Mouse (Mus musculus) stomach, embryonic 14.5 days (tissue): ENCODE data around the gene Ankrd13a. TPM values are rescaled to one million over a fixed set of nuclear protein-coding genes. Genes with fewer than 3 reads are reported as not detected.

Experiments
- ATAC-seq: fragments of 200-750 bp; cut with Nextera tagmentation; 2 replicates; pipeline ENCODE4 v1.8.0; 2017; ENCODE audit warnings: low read depth, moderate TSS enrichment; ENCODE audit not compliant: insufficient number of reproducible peaks, insufficient read depth, low FRiP score
- H3K27ac ChIP-seq: fragments of 300-500 bp; sonication (generic); 2 replicates; pipeline ENCODE4 v1.5.1; 2014; ENCODE audit warnings: mild to moderate bottlenecking, low read length, moderate library complexity, mixed read lengths
- H3K27me3 ChIP-seq: fragments of 300-500 bp; sonication (generic); 2 replicates; pipeline ENCODE4 v1.6.1; 2014; ENCODE audit warnings: low read length, control low read depth, mixed read lengths; ENCODE audit not compliant: control insufficient read depth, insufficient read depth
- H3K36me3 ChIP-seq: fragments of 300-500 bp; sonication (generic); 2 replicates; pipeline ENCODE4 v1.6.1; 2014; ENCODE audit warnings: mild to moderate bottlenecking, control low read depth, low read length, moderate library complexity, mixed read lengths; ENCODE audit not compliant: control insufficient read depth, insufficient read depth
- H3K4me1 ChIP-seq: fragments of 300-500 bp; sonication (generic); 2 replicates; pipeline ENCODE4 v1.6.1; 2014; ENCODE audit warnings: low read length, control low read depth, mixed read lengths; ENCODE audit not compliant: control insufficient read depth, insufficient read depth
- H3K4me2 ChIP-seq: fragments of 300-500 bp; sonication (generic); replicated peaks from 2 replicates; pipeline ENCODE4 v1.6.1; 2014; ENCODE audit warnings: low read depth, low read length, control low read depth
- H3K4me3 ChIP-seq: fragments of 300-500 bp; sonication (generic); 2 replicates; pipeline ENCODE4 v1.5.1; 2014; ENCODE audit warnings: low read depth, low read length, control low read depth
- H3K9ac ChIP-seq: fragments of 300-500 bp; sonication (generic); replicated peaks from 2 replicates; pipeline ENCODE4 v1.6.1; 2014; ENCODE audit warnings: low read depth, mild to moderate bottlenecking, control low read depth, low read length, moderate library complexity, mixed read lengths
- H3K9me3 ChIP-seq: fragments of 300-500 bp; sonication (generic); 2 replicates; pipeline ENCODE4 v1.6.1; 2016; ENCODE audit warnings: low read depth, low read length, control low read depth; ENCODE audit not compliant: control insufficient read depth
- WGBS: fragments of 180-500 bp; shearing (Covaris S2); extraction: QIAGEN DNeasy Blood & Tissue Kit; methylation state at CpG from one replicate; pipeline ENCODE4 v1.1.7; 2014; 5-methylcytosine and 5-hydroxymethylcytosine counted together
- polyA plus RNA-seq: library from polyadenylated mRNA; unstranded; fragments of >200 nt; fragmentation: Nextera tagmentation; extraction: Ambion mirVana; gene quantifications from 2 replicates; pipeline ENCODE4 v1.2.1, GENCODE M21; 2014

Gene Ankrd13a
- 35.6 and 49.5 TPM in 2 replicates for polyA plus RNA-seq

DNA sequence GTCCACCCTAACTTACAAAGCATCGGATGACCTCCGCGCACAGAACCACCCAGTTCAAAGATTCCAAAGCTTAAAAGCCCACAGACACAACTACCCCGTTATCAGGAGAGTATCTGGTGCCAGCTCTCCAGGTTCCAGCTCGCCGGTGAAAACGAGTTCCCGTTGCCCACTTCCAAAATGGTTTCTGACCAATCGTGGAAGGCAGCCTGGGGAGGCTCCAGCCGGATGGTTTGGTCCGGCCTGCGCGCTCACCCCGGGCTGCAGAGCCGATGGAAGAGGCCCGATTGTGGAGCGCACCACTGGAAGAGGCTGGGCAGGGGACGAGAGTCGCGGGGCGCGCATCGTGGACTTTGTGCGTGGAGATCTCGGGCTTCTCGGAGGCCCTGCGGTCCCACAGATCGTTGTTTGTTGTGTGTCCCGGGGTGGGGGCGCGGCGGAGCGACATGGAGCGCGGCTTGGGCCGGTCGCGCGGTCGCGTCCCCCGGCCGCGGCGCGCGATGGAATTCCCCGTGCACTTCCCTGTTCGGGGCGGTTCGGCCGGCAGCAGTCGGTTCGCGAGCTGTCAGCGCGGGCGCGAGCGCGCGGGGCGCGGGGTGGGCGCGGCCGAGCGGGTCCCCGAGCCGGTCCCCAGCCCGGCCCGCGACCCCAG, at the start of gene Ankrd13a:
Gene Ankrd13a, plus strand, starts transcription at position 275 of the 649 bp plus-strand sequence.
- WGBS: under 1% methylated on average over 66 of the region's 73 CpGs
- no peaks in the 10 kb centered on the region for H3K27me3 ChIP-seq

DNA sequence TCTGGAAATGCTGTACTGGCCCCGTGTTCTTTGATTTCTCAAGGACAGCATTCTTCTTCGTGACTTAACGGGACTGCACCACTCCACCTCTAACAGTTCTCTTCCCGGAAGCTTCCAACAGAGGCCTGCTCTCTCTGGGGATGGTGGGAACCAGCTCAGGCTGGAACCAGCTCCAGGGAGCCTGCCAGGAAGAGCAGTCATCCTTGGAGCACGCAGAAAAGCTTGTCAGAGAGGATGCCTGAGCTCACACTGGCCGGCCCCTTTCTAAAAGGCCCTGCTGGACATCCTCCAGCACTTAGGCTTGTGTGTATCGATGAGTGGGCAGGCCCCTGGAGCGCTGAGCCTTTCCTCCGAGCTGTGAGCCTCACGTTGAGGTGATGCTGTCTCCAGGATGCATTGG, 46.3 kb upstream of the Ankrd13a start:
- no peaks in the 10 kb centered on the region for H3K4me1 ChIP-seq
- H3K27ac ChIP-seq: no peak overlapping the region
- no peak overlapping the region for H3K4me2 ChIP-seq
- H3K9ac ChIP-seq: no peak overlapping the region
- WGBS: 88% methylated on average over 10 of the region's 10 CpGs
- H3K4me3 ChIP-seq: no peak overlapping the region
- H3K27me3 ChIP-seq: no peaks in the 10 kb centered on the region
- ATAC-seq: no peak
- peaks cover 50% of the 10 kb centered on the region for H3K36me3 ChIP-seq
- H3K9me3 ChIP-seq: no peaks in the 10 kb centered on the region

More for the DNA sequence above, at the start of gene Ankrd13a:
- Histone ChIP-seq H3K4me2 (peak within 1 kb of the TSS; percentile 97), H3K36me3 (no peaks in the 10 kb centered on the region), H3K9ac (peak within 1 kb of the TSS; percentile 81), H3K27ac (peak within 1 kb of the TSS; percentile 86), H3K9me3 (no peaks in the 10 kb centered on the region), H3K4me1 (peaks cover 20% of the 10 kb centered on the region), H3K4me3 (peak within 1 kb of the TSS; percentile 99)
- peak; percentile 85 for ATAC-seq

DNA sequence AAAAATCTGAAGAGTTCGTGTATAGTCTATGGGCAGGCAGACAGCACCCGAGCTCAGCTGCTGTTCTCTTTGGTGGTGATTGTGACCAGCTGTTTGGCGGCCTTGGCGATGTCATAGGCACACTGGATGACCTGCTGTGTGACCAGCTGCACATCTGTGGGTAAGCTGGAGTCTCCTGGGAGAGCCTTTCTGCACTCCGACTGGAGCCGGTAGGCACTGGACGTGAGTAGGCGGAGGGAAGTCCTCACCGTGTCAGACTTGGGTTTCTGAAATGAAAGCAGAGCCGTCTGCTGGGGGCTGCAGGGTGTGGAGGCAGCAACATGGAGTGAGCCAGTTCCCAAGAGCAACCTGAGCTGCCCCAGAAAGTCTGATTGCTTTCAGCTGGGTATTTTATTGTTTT, 44.3 kb upstream of the Ankrd13a start:
- no peak overlapping the region for H3K9ac ChIP-seq
- no peaks in the 10 kb centered on the region for H3K4me1 ChIP-seq
- H3K4me3 ChIP-seq: no peak overlapping the region
- no peak for ATAC-seq
- WGBS: 73% methylated on average over 10 of the region's 10 CpGs
- H3K9me3 ChIP-seq: no peaks in the 10 kb centered on the region
- H3K4me2 ChIP-seq: no peak overlapping the region
- peaks cover 67% of the 10 kb centered on the region for H3K36me3 ChIP-seq
- no peak overlapping the region for H3K27ac ChIP-seq
- H3K27me3 ChIP-seq: no peaks in the 10 kb centered on the region

DNA sequence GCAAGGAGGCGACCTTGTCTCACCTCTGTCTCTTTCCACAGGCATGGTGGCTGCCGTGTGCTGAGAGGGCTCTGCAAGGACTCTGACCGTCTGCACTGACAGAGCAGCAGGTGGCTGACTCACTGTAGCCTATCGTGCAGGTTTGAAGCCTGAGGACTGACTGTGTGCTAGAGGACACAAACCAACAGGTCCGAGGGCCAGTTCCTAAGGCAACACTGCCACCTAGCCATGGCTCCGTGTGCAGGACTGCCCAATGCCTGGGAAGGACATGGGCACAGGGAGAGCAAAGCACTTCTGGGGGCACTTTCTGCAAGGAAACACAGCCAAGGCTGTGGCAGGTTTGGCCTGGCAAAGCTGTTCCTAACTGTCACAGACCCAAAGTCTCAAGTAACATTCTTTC, 43.0 kb upstream of the Ankrd13a start:
- H3K4me1 ChIP-seq: no peaks in the 10 kb centered on the region
- H3K9ac ChIP-seq: no peak overlapping the region
- WGBS: 68% methylated on average over 6 of the region's 6 CpGs
- no peak overlapping the region for H3K4me3 ChIP-seq
- peaks cover 74% of the 10 kb centered on the region for H3K36me3 ChIP-seq
- no peak overlapping the region for H3K27ac ChIP-seq
- H3K4me2 ChIP-seq: no peak overlapping the region
- no peak for ATAC-seq
- no peaks in the 10 kb centered on the region for H3K27me3 ChIP-seq
- H3K9me3 ChIP-seq: no peaks in the 10 kb centered on the region

DNA sequence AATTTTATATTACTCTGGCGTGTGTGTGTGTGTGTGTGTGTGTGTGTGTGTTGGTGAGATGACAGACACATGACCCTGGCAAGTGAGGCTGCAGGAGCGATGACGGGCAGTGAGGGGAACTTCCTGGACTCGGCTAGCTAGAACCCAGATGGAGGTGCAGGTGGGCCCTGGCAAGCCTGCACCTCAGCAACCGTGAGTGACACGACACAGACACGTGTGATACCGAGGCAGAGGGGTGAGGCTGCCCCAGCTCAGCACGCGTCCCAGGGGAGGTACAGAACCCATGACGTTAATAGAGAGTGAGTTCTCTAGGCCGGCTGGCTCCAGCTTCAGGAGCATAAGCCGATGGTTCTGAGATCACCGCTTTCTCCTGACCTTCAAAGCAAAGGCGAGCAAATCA, 42.5 kb upstream of the Ankrd13a start:
- no peaks in the 10 kb centered on the region for H3K9me3 ChIP-seq
- no peak overlapping the region for H3K27ac ChIP-seq
- no peak for ATAC-seq
- 90% methylated on average over 15 of the region's 15 CpGs for WGBS
- H3K9ac ChIP-seq: no peak overlapping the region
- H3K4me1 ChIP-seq: no peaks in the 10 kb centered on the region
- H3K4me3 ChIP-seq: no peak overlapping the region
- no peaks in the 10 kb centered on the region for H3K27me3 ChIP-seq
- no peak overlapping the region for H3K4me2 ChIP-seq
- H3K36me3 ChIP-seq: peaks cover 79% of the 10 kb centered on the region

DNA sequence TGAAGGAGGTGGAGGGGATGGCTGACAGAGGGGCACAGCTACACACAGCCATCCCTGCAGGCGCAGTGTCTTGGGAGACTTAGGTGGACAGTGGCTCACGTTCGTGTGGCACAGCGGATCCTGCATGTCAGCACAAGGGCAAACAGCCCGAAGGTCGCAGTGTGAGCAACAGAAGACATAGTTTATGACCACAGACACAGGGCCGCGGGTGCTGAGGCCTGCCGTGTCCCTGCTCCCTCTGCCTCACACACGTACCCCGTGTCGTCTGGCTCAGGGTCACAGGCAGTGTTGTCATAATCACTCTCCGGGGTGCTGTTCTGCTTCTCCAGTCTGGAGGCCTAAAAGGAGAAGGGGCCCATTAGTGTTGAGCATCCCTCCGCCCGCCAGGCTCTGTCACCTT, 40.9 kb upstream of the Ankrd13a start:
- no peaks in the 10 kb centered on the region for H3K27me3 ChIP-seq
- H3K4me2 ChIP-seq: no peak overlapping the region
- no peak overlapping the region for H3K27ac ChIP-seq
- H3K4me3 ChIP-seq: no peak overlapping the region
- 93% methylated on average over 15 of the region's 15 CpGs for WGBS
- peaks cover 75% of the 10 kb centered on the region for H3K36me3 ChIP-seq
- H3K4me1 ChIP-seq: no peaks in the 10 kb centered on the region
- no peaks in the 10 kb centered on the region for H3K9me3 ChIP-seq
- ATAC-seq: no peak
- no peak overlapping the region for H3K9ac ChIP-seq

DNA sequence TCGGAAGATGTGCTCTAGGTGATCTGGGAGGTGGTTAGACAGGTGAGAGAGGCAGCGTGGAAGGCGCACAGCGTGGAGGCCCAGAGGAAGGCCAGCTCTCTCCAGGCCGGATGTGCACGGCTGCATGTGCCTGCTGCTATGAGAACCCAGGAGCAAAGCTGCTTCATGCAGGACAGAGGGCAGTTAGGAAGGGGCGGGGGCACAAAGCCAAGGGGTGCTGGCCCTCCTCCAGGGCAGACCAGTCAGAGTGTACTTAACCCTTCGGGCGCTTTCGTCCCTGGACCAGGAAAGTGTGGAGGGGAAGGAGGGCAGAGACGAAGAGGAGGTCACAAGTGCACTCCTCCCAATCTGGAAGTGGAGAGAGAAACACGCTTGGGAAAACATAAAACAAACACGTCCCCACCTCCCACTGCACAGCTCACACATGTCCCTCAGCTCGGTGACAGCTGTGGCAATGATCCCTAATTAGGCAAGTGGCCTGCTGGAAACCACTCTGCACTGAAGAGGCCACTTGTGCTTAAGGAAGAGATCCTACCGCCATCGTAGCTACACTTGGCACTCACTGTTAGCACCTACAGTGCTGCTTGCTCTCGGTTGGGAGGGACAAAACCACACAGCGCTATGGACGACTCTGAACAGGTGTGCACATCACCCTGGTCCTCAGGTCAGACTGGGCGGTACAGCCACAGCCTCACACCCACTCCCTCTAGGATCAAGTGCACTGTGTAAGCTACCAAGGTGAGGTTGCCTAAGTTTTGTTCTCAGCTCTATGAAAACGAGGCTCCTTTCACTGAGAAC, 37.2 kb upstream of the Ankrd13a start:
- H3K4me2 ChIP-seq: no peak overlapping the region
- H3K9me3 ChIP-seq: no peaks in the 10 kb centered on the region
- H3K27me3 ChIP-seq: no peaks in the 10 kb centered on the region
- H3K4me3 ChIP-seq: no peak overlapping the region
- H3K36me3 ChIP-seq: peaks cover 71% of the 10 kb centered on the region
- ATAC-seq: no peak
- no peaks in the 10 kb centered on the region for H3K4me1 ChIP-seq
- H3K27ac ChIP-seq: no peak overlapping the region
- H3K9ac ChIP-seq: no peak overlapping the region
- WGBS: 81% methylated on average over 21 of the region's 21 CpGs

DNA sequence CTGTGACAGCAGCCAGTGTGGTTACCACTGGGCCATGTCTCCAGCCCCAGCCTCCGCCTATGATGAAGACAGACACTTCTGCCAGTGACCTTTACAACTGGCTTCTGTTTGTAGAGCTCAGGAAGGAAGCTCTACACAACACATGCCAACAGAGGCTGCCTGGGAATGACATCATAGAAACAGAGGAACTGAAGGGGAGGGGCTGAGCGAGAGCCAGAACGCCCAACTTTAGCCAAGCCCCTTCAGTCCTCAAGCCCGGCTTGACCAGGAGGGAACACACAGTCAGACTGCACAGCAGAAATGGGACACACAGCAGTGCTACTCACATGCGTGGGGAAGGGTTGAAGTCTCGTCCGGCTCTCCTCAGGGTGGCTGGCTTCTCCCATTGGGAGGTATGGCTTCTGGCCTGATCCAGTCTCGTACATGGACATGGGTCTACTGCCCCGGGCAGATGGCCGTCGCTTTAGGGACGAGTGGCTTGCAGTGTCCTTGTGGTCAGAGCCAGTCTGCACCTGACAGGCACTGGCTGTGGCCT, 35.7 kb upstream of the Ankrd13a start:
- Histone ChIP-seq H3K27ac (no peak overlapping the region), H3K9ac (no peak overlapping the region), H3K4me1 (no peaks in the 10 kb centered on the region), H3K9me3 (no peaks in the 10 kb centered on the region), H3K36me3 (peaks cover 71% of the 10 kb centered on the region), H3K4me2 (no peak overlapping the region), H3K27me3 (no peaks in the 10 kb centered on the region), H3K4me3 (no peak overlapping the region)
- no peak for ATAC-seq
- WGBS: 77% methylated on average over 12 of the region's 12 CpGs
